Mouse (Mus musculus) heart, postnatal 0 days (tissue): ENCODE data around the gene Gsap.

Experiments
- CTCF ChIP-seq: IDR thresholded peaks from 2 replicates; pipeline ENCODE4 v1.5.1; 2016; ENCODE audit warnings: antibody characterized with exemption, control low read depth, low read depth
- EP300 ChIP-seq: IDR thresholded peaks from 2 replicates; pipeline ENCODE4 v1.6.1; 2016; ENCODE audit warnings: antibody characterized with exemption, low read depth

GRCm38 (mm10) chr5:21248834-21249233 lies 62.8 kb downstream of the Gsap start:
- TF ChIP-seq CTCF (no peak), EP300 (no peak)
